Mouse (Mus musculus) spleen, adult 2 months (tissue): ENCODE data around the gene Rab25.

Experiments
- CTCF ChIP-seq: fragments of 200-500 bp; IDR thresholded peaks from 2 replicates; pipeline ENCODE4 v1.5.1; 2011; ENCODE audit warnings: mild to moderate bottlenecking, inconsistent platforms; ENCODE audit not compliant: insufficient read depth, insufficient read length, insufficient replicate concordance; ENCODE audit errors: extremely low read depth
- POLR2A ChIP-seq: fragments of 200-500 bp; IDR thresholded peaks from 2 replicates; pipeline ENCODE4 v1.6.1; 2011; ENCODE audit warnings: low read depth, low read length, inconsistent platforms

DNA sequence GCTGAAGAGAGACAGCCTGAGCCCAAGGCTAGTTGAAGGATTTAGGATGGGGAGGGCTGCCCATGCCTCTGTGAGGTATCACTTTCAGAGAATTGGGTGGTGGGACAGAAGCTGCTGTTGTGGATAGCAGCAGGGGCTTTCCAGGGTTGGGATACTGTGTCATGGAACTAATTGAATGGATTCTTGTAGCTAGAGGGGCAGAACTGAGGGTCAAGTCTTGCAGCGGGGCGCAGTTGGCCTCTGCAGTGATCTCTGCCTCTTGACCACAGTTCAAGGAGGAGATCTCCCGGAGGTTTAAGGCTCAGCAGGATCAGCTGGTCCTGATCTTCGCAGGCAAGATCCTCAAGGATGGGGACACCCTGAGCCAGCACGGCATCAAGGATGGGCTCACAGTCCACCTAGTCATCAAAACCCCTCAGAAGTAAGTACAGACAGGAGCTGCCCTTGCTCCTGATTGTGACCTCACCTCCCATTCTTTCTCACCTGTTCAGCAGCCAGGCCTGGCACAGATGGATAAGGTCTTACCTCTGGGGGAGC, 7.0 kb upstream of the Rab25 start:
- TF ChIP-seq POLR2A: no peak
- no peak for TF ChIP-seq CTCF
